Mouse (Mus musculus) forebrain, embryonic 16.5 days (tissue): ENCODE measurements around the gene Obox8. TPM values are rescaled to one million over a fixed set of nuclear protein-coding genes. Genes with fewer than 3 reads are reported as not detected.

Experiments used
- ATAC-seq: fragments of 200-750 bp; cut with Nextera tagmentation; 2 replicates; pipeline ENCODE4 v1.8.0; 2017; ENCODE audit warnings: mild to moderate bottlenecking, moderate library complexity
- H3K27ac ChIP-seq: fragments of 300-500 bp; sonication (generic); 2 replicates; pipeline ENCODE4 v1.5.1; 2014; ENCODE audit warnings: low read length, control low read depth
- H3K27me3 ChIP-seq: fragments of 300-500 bp; sonication (generic); replicated peaks from 2 replicates; pipeline ENCODE4 v1.6.1; 2014; ENCODE audit warnings: low read length; ENCODE audit not compliant: control insufficient read depth, insufficient read depth
- H3K36me3 ChIP-seq: fragments of 300-500 bp; sonication (generic); 2 replicates; pipeline ENCODE4 v1.6.1; 2014; ENCODE audit not compliant: control insufficient read depth, insufficient read depth
- H3K4me1 ChIP-seq: fragments of 300-500 bp; sonication (generic); replicated peaks from 2 replicates; pipeline ENCODE4 v1.6.1; 2014; ENCODE audit warnings: low read length; ENCODE audit not compliant: control insufficient read depth, insufficient read depth
- H3K4me2 ChIP-seq: fragments of 300-500 bp; sonication (generic); 2 replicates; pipeline ENCODE4 v1.6.1; 2014; ENCODE audit warnings: mild to moderate bottlenecking, low read length, control low read depth
- H3K4me3 ChIP-seq: fragments of 300-500 bp; sonication (generic); replicated peaks from 2 replicates; pipeline ENCODE4 v1.5.1; 2014; ENCODE audit warnings: mild to moderate bottlenecking, low read length, control low read depth
- H3K9ac ChIP-seq: fragments of 300-500 bp; sonication (generic); replicated peaks from 2 replicates; pipeline ENCODE4 v1.6.1; 2014; ENCODE audit warnings: low read depth, low read length, control low read depth
- H3K9me3 ChIP-seq: fragments of 300-500 bp; sonication (generic); 2 replicates; pipeline ENCODE4 v1.6.1; 2016; ENCODE audit warnings: low read length; ENCODE audit not compliant: control insufficient read depth
- WGBS: fragments of 180-500 bp; shearing (Covaris S2); extraction: QIAGEN DNeasy Blood & Tissue Kit; methylation state at CpG from one replicate; pipeline ENCODE4 v1.1.7; 2014; 5-methylcytosine and 5-hydroxymethylcytosine counted together
- polyA plus RNA-seq: library from polyadenylated mRNA; unstranded; fragments of >200 nt; fragmentation: Nextera tagmentation; extraction: Ambion mirVana; gene quantifications from 2 replicates; pipeline ENCODE4 v1.2.1, GENCODE M21; 2015

Gene Obox8
- not detected in 2 replicates for polyA plus RNA-seq

DNA sequence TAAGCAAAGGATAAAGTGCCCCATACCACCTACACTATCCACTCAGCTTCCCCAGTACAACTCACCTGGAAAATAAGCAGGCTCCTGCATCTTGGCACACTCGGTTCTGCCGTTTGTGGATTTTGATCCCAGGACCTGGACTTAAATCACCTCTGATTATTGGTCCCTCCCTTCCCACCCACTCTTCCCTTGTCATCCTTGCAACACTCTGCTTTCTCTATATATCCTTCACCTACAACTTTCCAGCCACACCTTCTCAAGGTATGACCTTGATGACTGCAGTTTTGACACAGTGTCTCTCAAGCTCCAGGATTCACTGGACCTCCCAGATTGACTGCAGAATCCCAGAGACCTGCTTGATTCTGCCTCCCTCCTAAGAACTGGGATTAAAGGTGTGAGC is at the start of gene Obox8:
Obox8 (minus strand) TSS at position 101 of the 400 bp plus-strand sequence.
- no peak within 1 kb of the TSS for H3K4me3 ChIP-seq
- ATAC-seq: no peak
- H3K27me3 ChIP-seq: no peaks in the 10 kb centered on the region
- H3K9ac ChIP-seq: no peak within 1 kb of the TSS
- no peak within 1 kb of the TSS for H3K27ac ChIP-seq
- no peak within 1 kb of the TSS for H3K4me2 ChIP-seq
- 87% methylated on average over 2 of the region's 2 CpGs for WGBS
- H3K4me1 ChIP-seq: no peaks in the 10 kb centered on the region
- H3K9me3 ChIP-seq: peaks cover 26% of the 10 kb centered on the region
- H3K36me3 ChIP-seq: no peaks in the 10 kb centered on the region

DNA sequence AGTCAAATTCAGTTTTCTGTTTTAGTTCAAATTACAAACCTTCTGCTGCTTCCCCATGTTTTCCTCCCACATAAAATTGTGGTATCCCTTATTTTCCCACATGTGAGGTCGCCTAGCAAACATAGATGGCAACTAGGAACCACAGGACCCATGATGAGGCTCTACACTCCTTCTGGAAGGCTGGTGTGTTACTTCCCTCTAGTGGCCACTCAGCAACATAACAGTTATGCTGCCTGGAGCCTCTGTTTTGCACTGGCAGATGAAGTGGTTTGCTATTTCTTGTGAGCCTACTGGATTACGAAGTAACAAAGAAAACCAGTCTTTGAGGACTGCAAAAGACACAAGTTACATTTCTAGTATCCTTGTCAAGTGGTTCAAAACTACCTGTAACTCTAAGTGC is 16.1 kb downstream of the Obox8 start:
- Histone ChIP-seq H3K27me3 (no peaks in the 10 kb centered on the region), H3K9ac (no peak overlapping the region), H3K9me3 (0 out of 2 replicates have a peak, but pooled peaks cover 7% of the 10 kb centered on the region), H3K4me1 (no peaks in the 10 kb centered on the region), H3K4me2 (no peak overlapping the region), H3K27ac (no peak overlapping the region), H3K36me3 (no peaks in the 10 kb centered on the region), H3K4me3 (no peak overlapping the region)
- WGBS: 32% methylated on average over 2 of the region's 2 CpGs
- ATAC-seq: no peak

DNA sequence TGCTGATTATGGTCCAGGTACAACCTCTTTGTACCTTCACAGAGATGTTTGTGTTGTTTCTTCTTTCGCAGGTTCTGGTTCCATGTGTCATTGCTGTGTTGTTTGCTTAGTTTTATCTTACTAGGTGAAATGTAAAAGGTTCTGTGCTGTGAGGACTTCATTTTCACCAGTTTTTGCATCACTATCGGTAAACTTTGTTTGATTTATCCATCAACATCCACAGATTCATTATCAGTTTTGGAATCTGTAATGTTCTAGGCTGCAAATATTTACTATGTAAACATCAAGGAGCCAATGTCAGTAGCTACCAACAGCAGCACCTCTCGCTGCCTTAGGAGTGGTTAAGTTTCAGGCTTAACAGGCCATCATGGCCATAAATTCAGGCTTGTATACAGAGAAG is 24.7 kb downstream of the Obox8 start:
- no peaks in the 10 kb centered on the region for H3K4me1 ChIP-seq
- H3K36me3 ChIP-seq: no peaks in the 10 kb centered on the region
- WGBS: 75% methylated on average over 3 of the region's 3 CpGs
- no peak overlapping the region for H3K4me3 ChIP-seq
- no peak overlapping the region for H3K4me2 ChIP-seq
- H3K27ac ChIP-seq: no peak overlapping the region
- ATAC-seq: no peak
- no peaks in the 10 kb centered on the region for H3K27me3 ChIP-seq
- H3K9me3 ChIP-seq: peaks cover 2% of the 10 kb centered on the region
- no peak overlapping the region for H3K9ac ChIP-seq

DNA sequence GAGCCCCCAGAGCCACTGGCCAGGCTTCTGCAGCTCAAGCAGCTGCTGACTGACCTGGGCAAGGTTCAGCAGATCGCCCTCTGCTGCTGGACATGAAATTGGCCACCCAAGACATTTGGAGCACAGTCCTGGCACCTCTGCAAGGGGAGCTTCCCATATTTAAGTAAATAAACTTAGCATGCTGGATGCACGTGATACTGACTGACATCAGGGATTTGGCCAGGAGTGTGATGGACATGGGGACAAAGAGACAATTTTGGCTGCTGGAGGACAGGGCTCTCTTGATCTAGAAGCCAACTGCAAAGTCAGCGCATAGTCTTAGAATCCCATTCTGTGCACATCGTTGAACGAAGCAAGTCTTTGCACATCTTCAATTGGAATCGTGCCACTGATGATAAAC is 25.8 kb downstream of the Obox8 start:
- H3K27ac ChIP-seq: no peak overlapping the region
- no peaks in the 10 kb centered on the region for H3K27me3 ChIP-seq
- H3K9me3 ChIP-seq: peaks cover 2% of the 10 kb centered on the region
- H3K4me1 ChIP-seq: no peaks in the 10 kb centered on the region
- WGBS: 79% methylated on average over 6 of the region's 6 CpGs
- no peak for ATAC-seq
- no peak overlapping the region for H3K4me2 ChIP-seq
- H3K4me3 ChIP-seq: no peak overlapping the region
- no peaks in the 10 kb centered on the region for H3K36me3 ChIP-seq
- H3K9ac ChIP-seq: no peak overlapping the region

Other genes starting within 250 kb of the Obox8 start
- gene Sult2a3, start 210.5 kb downstream of the Obox8 start, polyA plus RNA-seq: not detected in 2 replicates
- not detected in 2 replicates for gene Sult2a6, start 78.7 kb downstream of the Obox8 start, polyA plus RNA-seq
- gene Sult2a8, start 113.2 kb upstream of the Obox8 start, polyA plus RNA-seq: not detected in 2 replicates
- not detected in 2 replicates for gene Sult2a7, start 160.7 kb upstream of the Obox8 start, polyA plus RNA-seq
- 0.15 and 0.17 TPM in 2 replicates for gene Vmn1r90, start 229.9 kb upstream of the Obox8 start, polyA plus RNA-seq